Mouse (Mus musculus) liver, postnatal 0 days (tissue): ENCODE measurements around the gene Bcar3.

Experiments
- CTCF ChIP-seq: sonication (generic); IDR thresholded peaks from 2 replicates; pipeline ENCODE4 v1.5.1; 2016; ENCODE audit warnings: antibody characterized with exemption, low read depth
- EP300 ChIP-seq: IDR thresholded peaks from 2 replicates; pipeline ENCODE4 v1.6.1; 2016; ENCODE audit warnings: antibody characterized with exemption, low read depth, mild to moderate bottlenecking

DNA sequence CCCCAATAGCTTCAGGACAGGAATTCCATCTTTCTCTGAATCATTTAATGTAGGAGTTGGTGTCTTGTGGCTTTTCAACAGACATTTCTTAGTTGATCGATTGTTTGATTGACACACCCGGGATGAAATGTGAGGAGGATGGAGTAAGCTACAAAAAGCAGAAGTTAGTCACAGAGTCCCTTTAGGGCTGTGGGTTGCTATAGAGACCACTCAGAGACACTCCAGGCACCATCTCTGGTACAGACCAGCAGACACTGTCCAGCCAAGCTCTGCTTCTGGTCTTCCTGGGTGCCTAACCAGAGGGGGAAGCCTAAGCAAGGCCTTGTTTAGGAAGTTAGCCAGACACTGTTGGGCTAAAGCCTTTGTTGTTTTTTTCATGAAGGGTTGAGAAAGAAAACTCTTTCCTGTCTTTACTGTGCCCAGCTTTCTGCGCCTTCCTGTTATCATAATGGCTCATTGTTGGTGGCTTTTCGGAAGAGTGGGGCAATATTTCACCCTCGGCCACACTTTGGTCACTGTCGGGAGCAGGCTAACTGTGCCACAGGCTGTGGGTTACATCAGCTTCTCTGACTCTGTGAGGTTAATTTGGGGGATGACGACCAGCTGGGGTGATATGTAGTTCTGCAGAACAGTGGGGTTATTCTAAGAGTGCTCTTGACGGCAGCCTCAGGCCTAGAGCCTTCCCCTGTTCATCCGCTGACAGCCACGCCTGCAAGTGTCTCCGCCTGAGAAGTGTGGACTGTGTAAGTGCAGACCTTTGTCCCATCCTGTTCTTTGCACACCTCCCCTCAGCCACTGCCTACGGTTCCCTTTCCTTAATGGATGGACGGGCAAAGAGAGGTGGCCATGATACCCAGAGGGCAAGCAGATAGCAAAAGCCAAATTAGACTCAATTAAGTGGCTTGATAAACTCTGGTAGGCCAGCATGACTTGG lies 46.5 kb downstream of the Bcar3 start:
- no peak for TF ChIP-seq CTCF
- TF ChIP-seq EP300 = no peak
